Mouse (Mus musculus): ENCODE measurements at regions not wholly inside any gene's neighbourhood (a gene's known extent, or its start where the extent isn't known, plus 50 kb on each side); places are given as distances from the start of the nearest gene placed in this dataset.

- H3K4me3 ChIP-seq (ENCODE audit: low read length): no peak overlapping the region
- H3K27ac ChIP-seq (ENCODE audit: low read length): no peak overlapping the region
- H3K27me3 ChIP-seq (replicated peaks; ENCODE audit: control insufficient read depth, insufficient read depth, low read length): no peaks in the 10 kb centered on the region
- no peak overlapping the region for H3K9ac ChIP-seq (ENCODE audit: low read depth, low read length)
- no peaks in the 10 kb centered on the region for H3K4me1 ChIP-seq (ENCODE audit: control insufficient read depth, insufficient read depth, low read length)
- no peak overlapping the region for H3K4me2 ChIP-seq (ENCODE audit: low read depth, low read length)
- no peaks in the 10 kb centered on the region for H3K9me3 ChIP-seq (ENCODE audit: control insufficient read depth, low read length)
- peak; percentile 32; the same call in 1 of the 2 replicates for ATAC-seq
- H3K36me3 ChIP-seq (ENCODE audit: control insufficient read depth, insufficient read depth, low read length): no peaks in the 10 kb centered on the region
- WGBS: 52% methylated on average over 3 of the region's 3 CpGs
Measured at GRCm38 (mm10) chr12:112434673-112435294, 54.5 kb upstream of the A530016L24Rik start.

GRCm38 (mm10) chr12:112435295-112436110, 53.7 kb upstream of the A530016L24Rik start:
- ATAC-seq: no peak
- no peaks in the 10 kb centered on the region for H3K9me3 ChIP-seq (ENCODE audit: control insufficient read depth, low read length)
- H3K27me3 ChIP-seq (replicated peaks; ENCODE audit: control insufficient read depth, insufficient read depth, low read length): no peaks in the 10 kb centered on the region
- no peaks in the 10 kb centered on the region for H3K36me3 ChIP-seq (ENCODE audit: control insufficient read depth, insufficient read depth, low read length)
- H3K4me3 ChIP-seq (ENCODE audit: low read length): no peak overlapping the region
- H3K27ac ChIP-seq (ENCODE audit: low read length): peak overlapping the region; percentile 37; the same call in 1 of the 2 replicates
- H3K9ac ChIP-seq (ENCODE audit: low read depth, low read length): no peak overlapping the region
- 54% methylated on average over 21 of the region's 21 CpGs for WGBS
- no peak overlapping the region for H3K4me2 ChIP-seq (ENCODE audit: low read depth, low read length)
- H3K4me1 ChIP-seq (ENCODE audit: control insufficient read depth, insufficient read depth, low read length): no peaks in the 10 kb centered on the region

- no peak overlapping the region for H3K27ac ChIP-seq (ENCODE audit: low read length)
- 73% methylated on average over 3 of the region's 3 CpGs for WGBS
- no peak for ATAC-seq
Measured at GRCm38 (mm10) chr12:112437046-112437445, 52.2 kb upstream of the A530016L24Rik start.

DNA sequence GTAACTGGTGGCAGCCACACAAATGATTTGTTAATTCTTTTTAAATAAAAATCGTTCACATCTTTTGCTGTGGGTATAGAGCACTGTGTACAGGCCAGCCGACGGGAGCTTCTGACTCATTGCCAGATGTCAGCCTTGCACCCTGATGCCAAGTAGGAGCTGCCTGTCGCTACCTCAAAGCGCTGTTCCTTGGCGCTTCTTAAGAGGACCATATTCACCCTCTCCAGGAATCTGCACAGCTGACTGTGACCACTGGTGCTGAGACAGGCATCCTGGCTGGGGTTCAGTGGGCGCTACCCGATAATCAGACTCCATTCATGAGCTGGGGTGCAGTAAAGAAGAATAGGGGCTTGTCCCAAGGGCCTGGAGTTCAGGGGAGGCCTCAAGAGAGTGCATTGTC, 51.0 kb upstream of the A530016L24Rik start:
- H3K36me3 ChIP-seq (ENCODE audit: control insufficient read depth, insufficient read depth, low read length): no peaks in the 10 kb centered on the region
- no peak overlapping the region for H3K9ac ChIP-seq (ENCODE audit: low read depth, low read length)
- H3K4me2 ChIP-seq (ENCODE audit: low read depth, low read length): no peak overlapping the region
- no peaks in the 10 kb centered on the region for H3K27me3 ChIP-seq (replicated peaks; ENCODE audit: control insufficient read depth, insufficient read depth, low read length)
- WGBS: 79% methylated on average over 8 of the region's 8 CpGs
- H3K4me1 ChIP-seq (ENCODE audit: control insufficient read depth, insufficient read depth, low read length): no peaks in the 10 kb centered on the region
- ATAC-seq: no peak
- no peak overlapping the region for H3K4me3 ChIP-seq (ENCODE audit: low read length)
- H3K9me3 ChIP-seq (ENCODE audit: control insufficient read depth, low read length): no peaks in the 10 kb centered on the region
- no peak overlapping the region for H3K27ac ChIP-seq (ENCODE audit: low read length)

More at GRCm38 (mm10) chr12:112437046-112437445, 52.2 kb upstream of the A530016L24Rik start:
- H3K27me3 ChIP-seq (replicated peaks; ENCODE audit: control insufficient read depth, insufficient read depth, low read length): no peaks in the 10 kb centered on the region
- no peak overlapping the region for H3K4me3 ChIP-seq (ENCODE audit: low read length)
- H3K4me1 ChIP-seq (ENCODE audit: control insufficient read depth, insufficient read depth, low read length): no peaks in the 10 kb centered on the region
- H3K4me2 ChIP-seq (ENCODE audit: low read depth, low read length): no peak overlapping the region
- H3K9me3 ChIP-seq (ENCODE audit: control insufficient read depth, low read length): no peaks in the 10 kb centered on the region
- H3K9ac ChIP-seq (ENCODE audit: low read depth, low read length): no peak overlapping the region
- no peaks in the 10 kb centered on the region for H3K36me3 ChIP-seq (ENCODE audit: control insufficient read depth, insufficient read depth, low read length)
